Mouse (Mus musculus): ENCODE measurements around the gene Rps6ka3. TPM values are rescaled to one million over a fixed set of nuclear protein-coding genes. Genes with fewer than 3 reads are reported as not detected.

Rps6ka3 gene
- polyA plus RNA-seq, 1 experiment from 2014 or later, result 4.7 TPM

DNA sequence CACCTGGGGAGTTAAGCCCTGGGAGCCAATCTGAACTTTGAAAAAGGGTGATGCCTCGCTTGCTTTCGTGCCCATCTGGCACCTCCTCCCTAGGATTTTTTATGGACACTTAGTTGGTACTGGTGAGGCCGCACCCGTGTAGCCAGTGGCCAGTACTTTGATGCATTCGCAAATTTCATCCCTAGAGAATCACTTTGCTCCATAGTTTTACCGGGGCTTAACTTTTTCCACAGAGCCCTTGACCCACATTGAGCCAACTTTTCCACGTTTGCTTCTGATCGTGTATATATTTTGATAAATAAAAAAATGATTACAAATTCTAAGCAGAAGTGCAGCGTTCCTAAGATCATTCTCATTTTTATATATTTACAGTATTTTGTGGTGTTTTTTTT lies 162.6 kb downstream of the Rps6ka3 start:
- H3K27ac ChIP-seq, result peak overlapping the region; percentile 83
- H3K36me3 ChIP-seq, result peaks cover 7% of the 10 kb centered on the region; the same call in 1 of the 2 replicates
- peak overlapping the region; percentile 63 for H3K4me3 ChIP-seq
- H3K27me3 ChIP-seq, result no peaks in the 10 kb centered on the region
- ATAC-seq (ENCODE audit: low FRiP score), result no peak
- H3K9me3 ChIP-seq, result no peaks in the 10 kb centered on the region
- H3K4me1 ChIP-seq (replicated peaks), result peaks cover 11% of the 10 kb centered on the region; the same call in 1 of the 2 replicates
- H3K4me2 ChIP-seq, result peak overlapping the region; percentile 56
- WGBS, result 23% methylated on average over 9 of the region's 9 CpGs
- H3K9ac ChIP-seq, result peak overlapping the region; percentile 76

- Histone ChIP-seq H3K9ac (no peak overlapping the region), H3K9me3 (no peaks in the 10 kb centered on the region), H3K27ac (no peak overlapping the region), H3K4me3 (no peak overlapping the region), H3K4me2 (no peak overlapping the region), H3K4me1 (replicated peaks) (no peaks in the 10 kb centered on the region), H3K36me3 (peaks cover 10% of the 10 kb centered on the region; the same call in 1 of the 2 replicates), H3K27me3 (no peaks in the 10 kb centered on the region)
- 75% methylated on average over 9 of the region's 9 CpGs for WGBS
- no peak for ATAC-seq (ENCODE audit: low FRiP score)
Measured at GRCm38 (mm10) chrX:159387105-159387504, 177.0 kb downstream of the Rps6ka3 start.

- H3K4me3 ChIP-seq, result no peak overlapping the region
- no peak overlapping the region for H3K27ac ChIP-seq
- H3K4me2 ChIP-seq, result no peak overlapping the region
- H3K36me3 ChIP-seq, result peaks cover 4% of the 10 kb centered on the region; the same call in 1 of the 2 replicates
- no peak for ATAC-seq (ENCODE audit: low FRiP score)
- no peak overlapping the region for H3K9ac ChIP-seq
- no peaks in the 10 kb centered on the region for H3K9me3 ChIP-seq
- no peaks in the 10 kb centered on the region for H3K4me1 ChIP-seq (replicated peaks)
- H3K27me3 ChIP-seq, result no peaks in the 10 kb centered on the region
Measured at GRCm38 (mm10) chrX:159388953-159389352, 178.8 kb downstream of the Rps6ka3 start.

- H3K4me2 ChIP-seq, result no peak overlapping the region
- no peak overlapping the region for H3K27ac ChIP-seq
- H3K4me1 ChIP-seq (replicated peaks), result no peaks in the 10 kb centered on the region
- no peak for ATAC-seq (ENCODE audit: low FRiP score)
- peaks cover 4% of the 10 kb centered on the region; the same call in 1 of the 2 replicates for H3K36me3 ChIP-seq
- H3K9me3 ChIP-seq, result no peaks in the 10 kb centered on the region
- H3K9ac ChIP-seq, result no peak overlapping the region
- WGBS, result 85% methylated on average over 6 of the region's 6 CpGs
- no peak overlapping the region for H3K4me3 ChIP-seq
- H3K27me3 ChIP-seq, result no peaks in the 10 kb centered on the region
Measured at GRCm38 (mm10) chrX:159390347-159390962, 180.3 kb downstream of the Rps6ka3 start.

DNA sequence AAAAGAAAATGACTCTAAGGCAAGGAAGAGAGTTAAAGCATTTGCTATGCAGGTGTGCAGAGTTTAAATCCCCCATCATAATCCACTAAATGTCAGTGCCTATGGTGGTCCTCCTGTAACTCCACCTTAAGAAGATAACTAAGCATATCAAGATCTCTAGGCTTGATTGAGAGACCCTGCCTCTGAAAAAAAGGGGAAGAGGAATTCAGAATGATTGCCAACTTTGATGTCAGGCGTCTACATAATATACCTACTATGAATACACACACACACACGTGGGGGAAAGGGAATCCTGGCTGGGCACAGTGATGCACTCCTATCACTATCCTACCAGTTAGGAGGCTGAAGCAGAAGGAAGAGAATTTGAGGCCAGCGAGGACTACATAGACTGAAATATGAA lies 181.1 kb downstream of the Rps6ka3 start:
- no peaks in the 10 kb centered on the region for H3K36me3 ChIP-seq

GRCm38 (mm10) chrX:159409253-159409652 lies 199.1 kb downstream of the Rps6ka3 start:
- WGBS, result 43% methylated on average over 4 of the region's 4 CpGs
- H3K27ac ChIP-seq, result no peak overlapping the region
- no peak overlapping the region for H3K4me3 ChIP-seq
- H3K4me1 ChIP-seq (replicated peaks), result no peaks in the 10 kb centered on the region
- 0 out of 2 replicates have a peak, but pooled peaks cover 2% of the 10 kb centered on the region for H3K27me3 ChIP-seq
- no peak overlapping the region for H3K9ac ChIP-seq
- H3K9me3 ChIP-seq, result no peaks in the 10 kb centered on the region
- H3K36me3 ChIP-seq, result no peaks in the 10 kb centered on the region
- no peak; the same call in 1 of the 2 replicates for ATAC-seq (ENCODE audit: low FRiP score)
- H3K4me2 ChIP-seq, result no peak overlapping the region

More for the DNA sequence above, 181.1 kb downstream of the Rps6ka3 start:
- H3K4me2 ChIP-seq, result no peak overlapping the region
- H3K27me3 ChIP-seq, result no peaks in the 10 kb centered on the region
- H3K9me3 ChIP-seq, result no peaks in the 10 kb centered on the region
- H3K4me1 ChIP-seq (replicated peaks), result no peaks in the 10 kb centered on the region
- no peak overlapping the region for H3K4me3 ChIP-seq
- H3K9ac ChIP-seq, result no peak overlapping the region
- 78% methylated on average over 3 of the region's 3 CpGs for WGBS
- H3K27ac ChIP-seq, result no peak overlapping the region
- ATAC-seq (ENCODE audit: low FRiP score), result no peak

DNA sequence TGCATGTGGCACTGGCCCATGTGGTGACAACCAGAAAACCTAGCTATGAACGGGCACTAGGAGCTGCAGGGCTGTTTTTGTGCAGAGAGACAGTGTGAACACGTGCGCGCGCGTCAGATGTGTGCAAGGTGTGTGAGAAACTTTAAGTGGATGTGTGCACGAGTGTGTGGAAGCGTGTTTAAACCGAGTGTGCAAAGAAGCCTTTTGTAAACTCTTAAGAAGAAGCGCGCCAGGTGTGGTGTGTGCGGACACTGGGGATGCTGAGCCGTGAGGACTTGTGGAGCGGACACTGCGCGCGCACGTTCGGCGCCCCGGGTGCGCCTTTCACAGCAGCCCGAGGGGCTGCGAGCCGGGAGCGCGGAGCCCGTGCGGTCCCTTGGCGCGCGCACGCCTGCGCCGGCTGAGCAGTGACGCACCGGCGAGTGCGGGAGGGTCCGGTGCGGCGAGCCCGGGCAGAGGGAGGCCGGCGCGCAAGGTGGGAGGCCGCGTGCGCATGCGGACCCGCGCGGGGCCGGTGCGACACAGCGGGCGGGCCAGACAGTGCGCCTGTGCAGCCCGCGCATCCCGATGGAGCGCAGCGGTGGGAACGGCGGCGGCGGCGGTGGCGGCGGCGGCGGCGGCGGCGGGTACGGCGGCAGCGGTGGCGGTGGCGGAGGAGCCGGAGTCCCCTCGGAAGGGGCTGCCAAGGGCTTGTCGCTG lies 204.2 kb downstream of the Rps6ka3 start, which contains the start of gene Map7d2:
TSS of gene Map7d2 (plus strand) at position 443 of the 699 bp plus-strand sequence.
- Histone ChIP-seq H3K9me3 (no peaks in the 10 kb centered on the region), H3K4me2 (peak within 1 kb of the TSS; percentile 65), H3K27me3 (peaks cover 10% of the 10 kb centered on the region; the same call in 1 of the 2 replicates), H3K9ac (peak within 1 kb of the TSS; percentile 78), H3K27ac (peak within 1 kb of the TSS; percentile 83), H3K36me3 (no peaks in the 10 kb centered on the region), H3K4me1 (replicated peaks) (no peaks in the 10 kb centered on the region), H3K4me3 (peak within 1 kb of the TSS; percentile 63)
- peak; percentile 95 for ATAC-seq (ENCODE audit: low FRiP score)
- 18% methylated on average over 39 of the region's 83 CpGs for WGBS

DNA sequence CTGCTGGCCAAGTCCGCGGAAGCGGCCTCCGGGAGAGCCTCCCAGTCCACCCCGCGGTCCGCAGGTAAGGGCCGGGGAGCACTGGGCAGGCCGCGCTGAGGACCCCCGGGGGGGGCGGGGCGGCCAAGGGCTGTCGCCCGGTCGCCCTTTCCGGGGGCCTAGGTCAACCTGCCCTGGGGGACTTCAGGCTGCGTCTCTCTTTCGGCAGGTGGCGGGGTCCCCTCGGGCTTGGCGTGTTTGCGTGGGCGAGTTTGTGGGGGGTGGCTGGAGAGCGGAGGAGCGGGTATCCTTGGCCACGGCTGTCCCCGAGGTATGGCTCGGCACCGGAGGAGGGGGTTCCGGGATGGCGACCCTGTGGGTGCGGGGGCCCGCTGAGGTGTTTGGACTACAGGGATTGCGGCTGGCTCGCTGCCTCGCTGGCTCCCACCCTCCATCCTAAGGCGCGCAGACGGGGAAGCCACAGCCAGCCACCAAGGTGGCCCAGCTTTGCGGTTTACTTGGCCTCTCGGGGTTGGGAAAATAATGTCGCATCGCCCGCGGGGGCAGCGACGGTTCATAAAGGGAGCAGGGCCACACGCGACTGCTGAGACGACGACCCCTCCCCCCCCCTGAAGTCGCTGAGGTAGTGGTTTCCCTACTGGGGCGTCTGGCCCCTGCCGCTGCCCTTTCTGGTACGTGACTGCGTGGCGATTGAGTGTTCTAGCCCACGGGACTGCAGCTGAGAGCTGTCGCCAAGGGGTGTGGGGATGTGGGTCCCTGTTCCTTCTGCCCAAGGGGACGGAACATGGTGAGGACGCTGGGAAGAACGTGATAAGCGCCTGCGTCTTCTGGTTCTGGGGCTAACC lies 204.9 kb downstream of the Rps6ka3 start:
- H3K9me3 ChIP-seq, result no peaks in the 10 kb centered on the region
- ATAC-seq (ENCODE audit: low FRiP score), result peak; percentile 80
- no peaks in the 10 kb centered on the region for H3K36me3 ChIP-seq
- H3K27ac ChIP-seq, result peak overlapping the region; percentile 83
- peaks cover 10% of the 10 kb centered on the region; the same call in 1 of the 2 replicates for H3K27me3 ChIP-seq
- no peaks in the 10 kb centered on the region for H3K4me1 ChIP-seq (replicated peaks)
- 18% methylated on average over 49 of the region's 65 CpGs for WGBS
- H3K4me2 ChIP-seq, result peak overlapping the region; percentile 65
- H3K9ac ChIP-seq, result peak overlapping the region; percentile 78
- H3K4me3 ChIP-seq, result peak overlapping the region; percentile 63

Other genes starting within 250 kb of the Rps6ka3 start
- 109 and 119 TPM in 2 replicates for gene Eif1ax, start 161.9 kb downstream of the Rps6ka3 start, polyA plus RNA-seq (2015; fragmentation: Nextera tagmentation; extraction: Ambion mirVana)
- 30.3 and 32.1 TPM in 2 replicates for gene Map7d2, start 204.3 kb downstream of the Rps6ka3 start, polyA plus RNA-seq (2015; fragmentation: Nextera tagmentation; extraction: Ambion mirVana)

Measured in hindbrain, embryonic 13.5 days (tissue).